Mouse (Mus musculus) liver, embryonic 14.5 days (tissue): Measurements from ENCODE around the gene Arel1.

Experiments used
- CTCF ChIP-seq: IDR thresholded peaks from 2 replicates; pipeline ENCODE4 v1.5.1; 2016; ENCODE audit warnings: antibody characterized with exemption, low read depth, control low read depth
- EP300 ChIP-seq: IDR thresholded peaks from 2 replicates; pipeline ENCODE4 v1.6.1; 2016; ENCODE audit warnings: antibody characterized with exemption, low read depth

GRCm38 (mm10) chr12:84921881-84922419, 48.8 kb downstream of the Arel1 start:
- TF ChIP-seq CTCF (no peak), EP300 (no peak)
